Mouse (Mus musculus): ENCODE data around the gene Cdkn1c. TPM values are rescaled to one million over a fixed set of nuclear protein-coding genes. Genes with fewer than 3 reads are reported as not detected.

Cdkn1c gene
- 844 and 965 TPM in 2 replicates for polyA plus RNA-seq (2015; fragmentation: Nextera tagmentation; extraction: Ambion mirVana)

DNA sequence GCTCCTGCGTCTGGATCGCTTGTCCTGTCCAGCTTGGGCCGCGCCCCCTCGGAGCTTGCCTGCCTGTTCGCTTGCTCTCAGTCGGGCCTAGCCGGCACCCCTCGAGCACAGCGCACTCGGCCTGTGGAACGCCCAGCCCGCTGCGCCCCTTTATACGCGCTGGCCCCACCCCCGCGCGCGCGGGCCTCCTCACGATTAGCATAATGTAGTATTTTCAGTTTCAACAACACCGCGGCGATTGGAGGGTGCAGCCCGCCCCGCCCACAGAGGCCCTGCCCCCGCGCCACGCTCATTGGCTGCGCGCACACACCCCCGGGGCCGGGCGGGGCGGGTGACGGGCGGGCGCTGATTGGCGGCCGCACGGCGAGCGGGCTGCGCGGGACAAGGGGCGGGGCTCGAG lies at the start of gene Cdkn1c:
Gene Cdkn1c (minus strand): TSS at position 177 of the 400 bp plus-strand sequence.
- Histone ChIP-seq H3K27me3 (0 out of 2 replicates have a peak, but pooled peaks cover 8% of the 10 kb centered on the region), H3K36me3 (no peaks in the 10 kb centered on the region), H3K9me3 (replicated peaks) (peaks cover 30% of the 10 kb centered on the region), H3K9ac (peak within 1 kb of the TSS; percentile 62), H3K4me1 (peaks cover 38% of the 10 kb centered on the region), H3K4me3 (replicated peaks) (peak within 1 kb of the TSS; percentile 57), H3K4me2 (peak within 1 kb of the TSS; percentile 63), H3K27ac (peak within 1 kb of the TSS; percentile 62)
- 30% methylated on average over 29 of the region's 48 CpGs for WGBS
- ATAC-seq (replicated peaks; ENCODE audit: low FRiP score): peak; percentile 86

DNA sequence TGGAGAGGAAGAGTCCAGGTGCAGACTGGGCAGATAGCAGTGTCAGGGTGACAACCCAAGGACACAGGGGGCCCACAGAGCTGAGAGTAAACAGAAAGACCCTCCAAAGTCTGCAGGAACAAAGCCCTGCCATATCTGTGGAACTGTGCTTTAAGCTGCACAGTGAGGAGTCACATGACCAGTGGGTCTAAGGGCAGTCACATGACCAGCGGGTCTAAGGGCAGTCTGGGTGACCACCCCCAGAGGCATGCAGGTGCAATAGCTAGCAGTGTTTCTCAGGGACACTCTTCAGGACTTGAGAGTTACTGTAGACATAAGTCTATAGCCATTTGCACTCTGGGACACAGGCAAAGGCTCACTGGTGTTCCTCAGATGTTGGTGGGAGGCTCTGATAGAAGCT lies 48.7 kb upstream of the Cdkn1c start:
- 79% methylated on average over 1 of the region's 1 CpGs for WGBS
- H3K4me1 ChIP-seq: no peaks in the 10 kb centered on the region
- H3K4me2 ChIP-seq: no peak overlapping the region
- peaks cover 26% of the 10 kb centered on the region for H3K36me3 ChIP-seq
- H3K9me3 ChIP-seq (replicated peaks): no peaks in the 10 kb centered on the region
- peaks cover 6% of the 10 kb centered on the region; the same call in 1 of the 2 replicates for H3K27me3 ChIP-seq
- no peak overlapping the region for H3K9ac ChIP-seq
- H3K27ac ChIP-seq: no peak overlapping the region
- no peak for ATAC-seq (replicated peaks; ENCODE audit: low FRiP score)
- H3K4me3 ChIP-seq (replicated peaks): no peak overlapping the region

DNA sequence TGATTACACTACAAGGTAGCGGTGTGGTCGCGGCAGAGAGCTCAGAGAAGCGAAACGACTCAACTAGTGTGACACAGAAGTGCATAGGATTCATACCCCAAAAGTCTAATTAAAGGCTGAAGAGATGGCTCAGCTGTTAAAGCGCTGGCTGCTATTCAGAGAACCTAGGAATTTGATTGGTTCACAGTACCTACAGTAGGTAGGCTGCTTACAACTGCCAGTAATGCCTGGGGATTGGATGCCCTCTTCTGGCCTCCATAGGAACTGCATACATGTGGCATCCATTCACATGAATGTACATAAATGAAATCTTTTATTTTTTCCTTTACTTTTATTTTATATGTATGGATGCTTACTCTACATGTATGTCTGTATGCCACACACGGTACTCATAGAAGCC lies 45.8 kb upstream of the Cdkn1c start:
- H3K36me3 ChIP-seq: no peaks in the 10 kb centered on the region
- H3K4me1 ChIP-seq: peaks cover 14% of the 10 kb centered on the region

GRCm38 (mm10) chr7:143506271-143506670 lies 45.4 kb upstream of the Cdkn1c start:
- Histone ChIP-seq H3K9me3 (replicated peaks) (no peaks in the 10 kb centered on the region), H3K4me2 (no peak overlapping the region), H3K27me3 (peaks cover 36% of the 10 kb centered on the region), H3K9ac (no peak overlapping the region), H3K27ac (no peak overlapping the region), H3K4me3 (replicated peaks) (no peak overlapping the region), H3K36me3 (no peaks in the 10 kb centered on the region), H3K4me1 (peaks cover 16% of the 10 kb centered on the region)
- no peak for ATAC-seq (replicated peaks; ENCODE audit: low FRiP score)
- WGBS: 71% methylated on average over 7 of the region's 7 CpGs

More for the DNA sequence above, 45.8 kb upstream of the Cdkn1c start:
- Histone ChIP-seq H3K27ac (no peak overlapping the region), H3K9ac (no peak overlapping the region), H3K27me3 (peaks cover 32% of the 10 kb centered on the region), H3K4me3 (replicated peaks) (no peak overlapping the region), H3K4me2 (no peak overlapping the region), H3K9me3 (replicated peaks) (no peaks in the 10 kb centered on the region)
- 36% methylated on average over 7 of the region's 7 CpGs for WGBS
- ATAC-seq (replicated peaks; ENCODE audit: low FRiP score): no peak

GRCm38 (mm10) chr7:143505823-143506222 lies 45.0 kb upstream of the Cdkn1c start:
- ATAC-seq (replicated peaks; ENCODE audit: low FRiP score): no peak

GRCm38 (mm10) chr7:143505411-143505810 lies 44.6 kb upstream of the Cdkn1c start:
- H3K4me2 ChIP-seq: no peak overlapping the region
- 92% methylated on average over 2 of the region's 2 CpGs for WGBS
- peaks cover 45% of the 10 kb centered on the region for H3K27me3 ChIP-seq
- H3K36me3 ChIP-seq: no peaks in the 10 kb centered on the region
- no peak overlapping the region for H3K4me3 ChIP-seq (replicated peaks)
- no peak overlapping the region for H3K27ac ChIP-seq
- H3K9ac ChIP-seq: no peak overlapping the region
- ATAC-seq (replicated peaks; ENCODE audit: low FRiP score): no peak
- peaks cover 21% of the 10 kb centered on the region for H3K4me1 ChIP-seq
- no peaks in the 10 kb centered on the region for H3K9me3 ChIP-seq (replicated peaks)

More at GRCm38 (mm10) chr7:143505823-143506222, 45.0 kb upstream of the Cdkn1c start:
- H3K9ac ChIP-seq: no peak overlapping the region
- H3K27ac ChIP-seq: no peak overlapping the region
- 34% methylated on average over 11 of the region's 11 CpGs for WGBS
- H3K4me3 ChIP-seq (replicated peaks): no peak overlapping the region
- no peaks in the 10 kb centered on the region for H3K9me3 ChIP-seq (replicated peaks)
- H3K4me2 ChIP-seq: no peak overlapping the region
- peaks cover 18% of the 10 kb centered on the region for H3K4me1 ChIP-seq
- H3K36me3 ChIP-seq: no peaks in the 10 kb centered on the region
- H3K27me3 ChIP-seq: peaks cover 41% of the 10 kb centered on the region

GRCm38 (mm10) chr7:143503926-143504325 lies 43.1 kb upstream of the Cdkn1c start:
- H3K36me3 ChIP-seq: no peaks in the 10 kb centered on the region
- peaks cover 59% of the 10 kb centered on the region for H3K27me3 ChIP-seq
- no peak overlapping the region for H3K4me3 ChIP-seq (replicated peaks)
- WGBS: 75% methylated on average over 6 of the region's 6 CpGs
- H3K27ac ChIP-seq: no peak overlapping the region
- H3K9me3 ChIP-seq (replicated peaks): no peaks in the 10 kb centered on the region
- H3K9ac ChIP-seq: no peak overlapping the region
- peaks cover 21% of the 10 kb centered on the region for H3K4me1 ChIP-seq
- ATAC-seq (replicated peaks; ENCODE audit: low FRiP score): no peak
- no peak overlapping the region for H3K4me2 ChIP-seq

GRCm38 (mm10) chr7:143502418-143503200 lies 41.8 kb upstream of the Cdkn1c start, which contains the start of gene Phlda2:
Gene Phlda2 (minus strand): TSS chr7:143503150.
- Histone ChIP-seq H3K27ac (no peak within 1 kb of the TSS), H3K27me3 (peaks cover 60% of the 10 kb centered on the region)
- 3% methylated on average over 51 of the region's 51 CpGs for WGBS

DNA sequence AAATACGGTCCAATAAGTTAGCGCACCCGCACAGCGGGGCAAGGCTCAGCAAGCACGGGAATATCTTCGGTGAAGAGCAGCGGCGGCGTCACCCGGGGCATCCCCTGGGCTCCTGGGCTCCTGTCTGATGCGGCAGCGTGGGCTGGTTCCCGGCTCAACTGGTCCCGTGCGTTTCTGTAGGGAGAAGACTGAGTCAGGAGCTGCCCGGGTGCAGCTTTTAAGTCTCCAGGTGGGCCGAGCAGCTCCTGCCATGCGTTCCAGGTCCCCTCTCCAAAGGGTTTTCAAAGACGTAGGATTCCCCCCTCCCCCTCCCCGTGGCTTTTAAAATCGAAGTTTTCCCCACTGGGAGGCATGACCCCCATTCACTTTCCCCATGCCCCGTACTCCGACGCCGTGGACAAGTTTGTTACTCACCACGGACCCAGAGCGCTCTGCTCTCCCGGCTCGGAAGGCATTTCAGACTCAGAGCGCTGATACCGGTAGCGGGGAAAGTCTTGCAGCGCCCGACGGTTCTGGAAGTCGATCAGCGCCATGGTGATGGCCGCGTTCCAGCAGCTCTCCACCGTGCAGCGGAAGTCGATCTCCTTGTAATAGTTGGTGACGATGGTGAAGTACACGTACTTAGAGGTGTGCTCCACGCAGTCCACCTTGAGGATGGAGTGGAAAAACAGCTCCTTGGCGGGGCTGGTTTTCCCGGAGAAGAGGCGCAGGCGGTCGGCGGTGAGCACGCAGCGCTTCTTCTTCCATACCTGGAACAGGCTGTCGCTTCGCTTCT lies 41.0 kb upstream of the Cdkn1c start:
- peak; percentile 9; the same call in 1 of the 2 replicates for ATAC-seq (replicated peaks; ENCODE audit: low FRiP score)
- H3K9me3 ChIP-seq (replicated peaks): no peaks in the 10 kb centered on the region
- peaks cover 21% of the 10 kb centered on the region for H3K4me1 ChIP-seq
- H3K4me3 ChIP-seq (replicated peaks): peak overlapping the region; percentile 49
- no peak overlapping the region for H3K27ac ChIP-seq
- WGBS: 3% methylated on average over 55 of the region's 55 CpGs
- peak overlapping the region; percentile 11 for H3K9ac ChIP-seq
- H3K4me2 ChIP-seq: peak overlapping the region; percentile 90
- peaks cover 60% of the 10 kb centered on the region for H3K27me3 ChIP-seq
- H3K36me3 ChIP-seq: no peaks in the 10 kb centered on the region

More at GRCm38 (mm10) chr7:143502418-143503200, 41.8 kb upstream of the Cdkn1c start, which contains the start of gene Phlda2:
- Histone ChIP-seq H3K9ac (peak within 1 kb of the TSS; percentile 11), H3K4me1 (peaks cover 21% of the 10 kb centered on the region), H3K9me3 (replicated peaks) (no peaks in the 10 kb centered on the region), H3K4me2 (peak within 1 kb of the TSS; percentile 90), H3K4me3 (replicated peaks) (peak within 1 kb of the TSS; percentile 49), H3K36me3 (no peaks in the 10 kb centered on the region)
- ATAC-seq (replicated peaks; ENCODE audit: low FRiP score): peak; percentile 55; the same call in 1 of the 2 replicates

DNA sequence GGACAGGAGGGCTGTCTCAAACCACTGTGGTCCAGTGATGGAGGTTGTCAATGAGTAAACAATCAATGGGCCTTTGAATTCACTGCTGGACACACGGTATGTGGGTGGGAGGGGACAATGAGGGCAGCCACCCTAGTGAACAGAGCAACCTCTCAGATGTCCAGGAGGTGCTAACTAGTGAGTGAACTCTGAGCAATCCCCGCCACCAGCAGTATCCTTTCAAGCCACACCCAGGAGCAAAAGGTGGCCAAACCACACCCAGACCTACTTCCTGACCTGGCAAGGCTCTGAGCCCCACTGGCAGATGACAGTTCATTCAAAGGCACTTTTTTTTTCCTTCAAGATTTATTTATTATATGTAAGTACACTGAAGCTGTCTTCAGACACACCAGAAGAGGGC lies 40.1 kb upstream of the Cdkn1c start:
- Histone ChIP-seq H3K9me3 (replicated peaks) (no peaks in the 10 kb centered on the region), H3K4me1 (peaks cover 21% of the 10 kb centered on the region), H3K4me3 (replicated peaks) (no peak overlapping the region), H3K27ac (no peak overlapping the region), H3K4me2 (peak overlapping the region; percentile 90; the same call in 1 of the 2 replicates), H3K9ac (no peak overlapping the region), H3K27me3 (peaks cover 60% of the 10 kb centered on the region), H3K36me3 (no peaks in the 10 kb centered on the region)
- 34% methylated on average over 2 of the region's 2 CpGs for WGBS
- ATAC-seq (replicated peaks; ENCODE audit: low FRiP score): 0 out of 2 replicates have a peak, but pooled peaks have one; percentile 31

DNA sequence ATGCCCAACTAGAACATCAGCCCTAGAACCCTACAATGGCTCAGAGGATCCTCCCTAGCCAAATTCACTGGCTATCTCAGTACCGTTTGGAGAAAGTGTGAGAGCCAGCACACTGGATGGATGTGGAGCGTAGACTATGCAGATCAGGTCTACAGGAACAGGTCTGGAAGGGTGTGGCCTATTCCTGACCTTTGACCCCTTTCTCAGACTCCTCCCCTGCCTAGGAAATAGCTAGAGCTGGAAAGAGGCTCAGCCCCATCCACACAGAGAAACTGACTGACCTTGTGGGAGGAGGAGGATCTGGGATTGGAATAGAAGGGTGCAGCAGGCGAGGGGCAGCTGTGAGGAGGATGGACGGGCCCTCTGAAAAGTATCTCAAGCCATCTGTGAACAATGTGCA lies 37.7 kb upstream of the Cdkn1c start:
- no peak for ATAC-seq (replicated peaks; ENCODE audit: low FRiP score)
- Histone ChIP-seq H3K9me3 (replicated peaks) (no peaks in the 10 kb centered on the region), H3K27me3 (peaks cover 51% of the 10 kb centered on the region), H3K4me3 (replicated peaks) (no peak overlapping the region), H3K4me1 (peaks cover 21% of the 10 kb centered on the region), H3K36me3 (no peaks in the 10 kb centered on the region), H3K9ac (no peak overlapping the region), H3K27ac (no peak overlapping the region), H3K4me2 (no peak overlapping the region)
- WGBS: 84% methylated on average over 4 of the region's 4 CpGs

All from kidney, embryonic 15.5 days (tissue).